Mouse (Mus musculus) liver, postnatal 0 days (tissue): ENCODE measurements around the gene Abca8b. TPM values are rescaled to one million over a fixed set of nuclear protein-coding genes. Genes with fewer than 3 reads are reported as not detected.
"Not testable (repeated sequence)": the region's sequence is repeated elsewhere in the genome, so short reads cannot be mapped to it uniquely, and the experiment has no call there.

ENCODE experiments used
- ATAC-seq: fragments of 200-750 bp; cut with Nextera tagmentation; 2 replicates; pipeline ENCODE4 v1.8.0; 2017; ENCODE audit warnings: mild to moderate bottlenecking, moderate library complexity
- DNase-seq: peaks from one replicate; pipeline ENCODE4 v3.0.0-alpha.2; 2016
- H3K27ac ChIP-seq: fragments of 300-500 bp; sonication (generic); 2 replicates; pipeline ENCODE4 v1.5.1; 2014; ENCODE audit warnings: antibody characterized with exemption, moderate library complexity, mild to moderate bottlenecking, low read depth
- H3K27me3 ChIP-seq: fragments of 300-500 bp; sonication (generic); 2 replicates; pipeline ENCODE4 v1.6.1; 2014; ENCODE audit warnings: low read length, control low read depth, mixed read lengths; ENCODE audit not compliant: insufficient read depth
- H3K36me3 ChIP-seq: fragments of 300-500 bp; sonication (generic); replicated peaks from 2 replicates; pipeline ENCODE4 v1.6.1; 2014; ENCODE audit warnings: mild to moderate bottlenecking, control low read depth, low read length, moderate library complexity, mixed read lengths; ENCODE audit not compliant: insufficient read depth
- H3K4me1 ChIP-seq: fragments of 300-500 bp; sonication (generic); 2 replicates; pipeline ENCODE4 v1.6.1; 2014; ENCODE audit warnings: antibody characterized with exemption, mild to moderate bottlenecking, control low read depth; ENCODE audit not compliant: insufficient read depth
- H3K4me2 ChIP-seq: fragments of 300-500 bp; sonication (generic); 2 replicates; pipeline ENCODE4 v1.6.1; 2014; ENCODE audit warnings: low read depth, mild to moderate bottlenecking, low read length, moderate library complexity, mixed read lengths
- H3K4me3 ChIP-seq: fragments of 300-500 bp; sonication (generic); 2 replicates; pipeline ENCODE4 v1.5.1; 2014; ENCODE audit warnings: low read depth, low read length
- H3K9ac ChIP-seq: fragments of 300-500 bp; sonication (generic); replicated peaks from 2 replicates; pipeline ENCODE4 v1.6.1; 2014; ENCODE audit warnings: mild to moderate bottlenecking, moderate library complexity
- H3K9me3 ChIP-seq: fragments of 300-500 bp; sonication (generic); 2 replicates; pipeline ENCODE4 v1.6.1; 2016; ENCODE audit warnings: mild to moderate bottlenecking, control low read depth, low read length, mixed read lengths
- CTCF ChIP-seq: sonication (generic); IDR thresholded peaks from 2 replicates; pipeline ENCODE4 v1.5.1; 2016; ENCODE audit warnings: antibody characterized with exemption, low read depth
- EP300 ChIP-seq: IDR thresholded peaks from 2 replicates; pipeline ENCODE4 v1.6.1; 2016; ENCODE audit warnings: antibody characterized with exemption, low read depth, mild to moderate bottlenecking
- WGBS: fragments of 180-500 bp; shearing (Covaris S2); extraction: QIAGEN DNeasy Blood & Tissue Kit; methylation state at CpG from one replicate; pipeline ENCODE4 v1.1.7; 2014; ENCODE audit not compliant: insufficient replicate concordance; 5-methylcytosine and 5-hydroxymethylcytosine counted together
- polyA plus RNA-seq: library from polyadenylated mRNA; unstranded; fragments of >200 nt; fragmentation: Nextera tagmentation; extraction: Ambion mirVana; gene quantifications from 2 replicates; pipeline ENCODE4 v1.2.1, GENCODE M21; 2015

Abca8b gene
- polyA plus RNA-seq, 1 experiment from 2014 or later: 10.8 TPM

- H3K9ac ChIP-seq: no peak overlapping the region
- no peaks in the 10 kb centered on the region for H3K36me3 ChIP-seq
- ATAC-seq: no peak
- no peaks in the 10 kb centered on the region for H3K9me3 ChIP-seq
- TF ChIP-seq CTCF: no peak
- TF ChIP-seq EP300: no peak
- 77% methylated on average over 3 of the region's 3 CpGs for WGBS
- H3K27me3 ChIP-seq: no peaks in the 10 kb centered on the region
- DNase-seq: no peak
- H3K4me3 ChIP-seq: no peak overlapping the region
- no peak overlapping the region for H3K27ac ChIP-seq
- H3K4me1 ChIP-seq: peaks cover 4% of the 10 kb centered on the region
- H3K4me2 ChIP-seq: no peak overlapping the region
These were observed 73.4 kb downstream of the Abca8b start for GRCm38 (mm10) chr11:109922236-109922635.

GRCm38 (mm10) chr11:109919480-109919879 lies 76.2 kb downstream of the Abca8b start:
- Histone ChIP-seq H3K27ac (no peak overlapping the region), H3K4me1 (no peaks in the 10 kb centered on the region), H3K4me3 (no peak overlapping the region), H3K9me3 (no peaks in the 10 kb centered on the region), H3K9ac (no peak overlapping the region), H3K4me2 (no peak overlapping the region), H3K36me3 (no peaks in the 10 kb centered on the region), H3K27me3 (no peaks in the 10 kb centered on the region)
- no peak for DNase-seq
- ATAC-seq: no peak
- WGBS: 83% methylated on average over 2 of the region's 2 CpGs
- TF ChIP-seq EP300 (no peak), CTCF (no peak)

GRCm38 (mm10) chr11:109916654-109917053 lies 79.0 kb downstream of the Abca8b start:
- Histone ChIP-seq H3K9me3 (no peaks in the 10 kb centered on the region), H3K27me3 (no peaks in the 10 kb centered on the region), H3K4me1 (no peaks in the 10 kb centered on the region), H3K27ac (no peak overlapping the region), H3K9ac (no peak overlapping the region), H3K36me3 (no peaks in the 10 kb centered on the region), H3K4me2 (no peak overlapping the region), H3K4me3 (no peak overlapping the region)
- TF ChIP-seq EP300: no peak
- TF ChIP-seq CTCF: no peak
- DNase-seq: no peak
- no peak for ATAC-seq
- 78% methylated on average over 10 of the region's 10 CpGs for WGBS

GRCm38 (mm10) chr11:109913156-109913555 lies 82.5 kb downstream of the Abca8b start:
- not testable (repeated sequence) for H3K9me3 ChIP-seq, H3K27me3 ChIP-seq, ATAC-seq, H3K4me2 ChIP-seq, H3K4me1 ChIP-seq, H3K9ac ChIP-seq, H3K4me3 ChIP-seq, DNase-seq, H3K27ac ChIP-seq, H3K36me3 ChIP-seq
- WGBS: 82% methylated on average over 8 of the region's 8 CpGs

GRCm38 (mm10) chr11:109912118-109912517 lies 83.5 kb downstream of the Abca8b start:
- WGBS: 53% methylated on average over 1 of the region's 1 CpGs

GRCm38 (mm10) chr11:109909801-109910200 lies 85.8 kb downstream of the Abca8b start:
- no peaks in the 10 kb centered on the region for H3K4me1 ChIP-seq
- no peak overlapping the region for H3K4me3 ChIP-seq
- no peak overlapping the region for H3K27ac ChIP-seq
- TF ChIP-seq EP300 (no peak), CTCF (no peak)
- 63% methylated on average over 2 of the region's 2 CpGs for WGBS
- no peaks in the 10 kb centered on the region for H3K9me3 ChIP-seq
- ATAC-seq (no peak), DNase-seq (no peak)
- H3K36me3 ChIP-seq: no peaks in the 10 kb centered on the region
- no peaks in the 10 kb centered on the region for H3K27me3 ChIP-seq
- no peak overlapping the region for H3K9ac ChIP-seq
- H3K4me2 ChIP-seq: no peak overlapping the region

More at GRCm38 (mm10) chr11:109912118-109912517, 83.5 kb downstream of the Abca8b start:
- not testable (repeated sequence) for H3K4me3 ChIP-seq, H3K27ac ChIP-seq, H3K9ac ChIP-seq, H3K27me3 ChIP-seq, H3K36me3 ChIP-seq, H3K9me3 ChIP-seq, DNase-seq, ATAC-seq, H3K4me2 ChIP-seq, H3K4me1 ChIP-seq

GRCm38 (mm10) chr11:109908207-109909031 lies 87.2 kb downstream of the Abca8b start:
- Histone ChIP-seq H3K27ac (no peak overlapping the region), H3K27me3 (no peaks in the 10 kb centered on the region), H3K4me3 (no peak overlapping the region), H3K4me1 (no peaks in the 10 kb centered on the region), H3K4me2 (no peak overlapping the region), H3K9ac (no peak overlapping the region), H3K36me3 (no peaks in the 10 kb centered on the region), H3K9me3 (no peaks in the 10 kb centered on the region)
- no peak for DNase-seq
- ATAC-seq: no peak
- 77% methylated on average over 10 of the region's 10 CpGs for WGBS
- TF ChIP-seq CTCF (no peak), EP300 (no peak)
